Mouse (Mus musculus) lung, adult 2 months (tissue): ENCODE data around the gene Tox2.

Experiments used
- CTCF ChIP-seq: fragments of 200-500 bp; IDR thresholded peaks from 2 replicates; pipeline ENCODE4 v1.5.1; 2011; ENCODE audit warnings: mild to moderate bottlenecking, low read length, control low read depth; ENCODE audit not compliant: insufficient read depth
- POLR2A ChIP-seq: fragments of 200-500 bp; IDR thresholded peaks from 2 replicates; pipeline ENCODE4 v1.6.1; 2011; ENCODE audit warnings: low read depth, mild to moderate bottlenecking, control low read depth, low read length, borderline replicate concordance; ENCODE audit errors: extremely low read depth

GRCm38 (mm10) chr2:163347517-163348184 lies 144.7 kb downstream of the Tox2 start:
- TF ChIP-seq POLR2A (no peak), CTCF (no peak)
